Comparison of ENCODE assay signal across 9 mouse cellular contexts in genomic region chr8:84147324-84147766, GRCm38 (mm10). TPM values are rescaled to one million over a fixed set of nuclear protein-coding genes. Genes with fewer than 3 reads are reported as not detected.
DNase-seq lines count a peak whose midpoint lies in the region; ATAC-seq and TF ChIP-seq lines count a peak whose summit lies in the region.
"Had no signal": no experiment of that assay in that cellular context is flagged by ENCODE, and none has a peak within 500 bp of the region (broad histone marks: within the 10 kb centered on the region; RNA-seq: fewer than 3 reads in every experiment).

No protein-coding gene starts in this region.

- peak overlapping the region; percentile 81 for H3K27ac ChIP-seq in heart, adult 2 months
- H3K27ac ChIP-seq in hindbrain, embryonic 10.5 days: peak overlapping the region; percentile 90
- H3K27ac ChIP-seq in midbrain, embryonic 15.5 days: peak overlapping the region; percentile 61

- H3K36me3 ChIP-seq in heart, adult 2 months (ENCODE audit: control insufficient read depth, insufficient read depth, low read length): no peaks in the 10 kb centered on the region
- H3K36me3 ChIP-seq in hindbrain, embryonic 10.5 days: peaks cover 36% of the 10 kb centered on the region
- H3K36me3 ChIP-seq in midbrain, embryonic 15.5 days (replicated peaks): peaks cover 21% of the 10 kb centered on the region

- no peaks in the 10 kb centered on the region for H3K79me2 ChIP-seq in heart, adult 2 months (replicated peaks; ENCODE audit: control insufficient read depth, insufficient read depth, low read length)

- ATAC-seq in midbrain, embryonic 15.5 days (replicated peaks): peak; percentile 83

- 7% methylated on average over 14 of the region's 14 CpGs for WGBS in heart, adult 2 months
- WGBS in hindbrain, embryonic 10.5 days: 4% methylated on average over 14 of the region's 14 CpGs
- WGBS in midbrain, embryonic 15.5 days: 5% methylated on average over 14 of the region's 14 CpGs

- no peak for TF ChIP-seq EP300 in heart, adult 2 months (IDR thresholded peaks at IDR 0.05; ENCODE audit: insufficient read depth, low read depth, low read length)

- intact Hi-C loops in heart, adult 2 months (cut with DNase I): loop anchor here (1.0 to 5.0 kb wide), 2 partner anchors 43 to 80 kb away; partner anchors contain the start of genes Dcaf15, Gm10643 and Rfx1
- intact Hi-C loops in heart, postnatal 25 days (cut with DNase I): loop anchor here (2.0 to 5.0 kb wide), 2 partner anchors 43 to 80 kb away; partner anchors contain the start of genes Dcaf15, Gm10643 and Rfx1

- H3K4me3 ChIP-seq in heart, adult 2 months: peak overlapping the region; percentile 75
- peak overlapping the region; percentile 84 for H3K4me3 ChIP-seq in hindbrain, embryonic 10.5 days
- H3K4me3 ChIP-seq in midbrain, embryonic 15.5 days: peak overlapping the region; percentile 72

- peak overlapping the region; percentile 80 for H3K4me2 ChIP-seq in midbrain, embryonic 15.5 days

- no peak for TF ChIP-seq CTCF in heart, adult 2 months (IDR thresholded peaks at IDR 0.05)

- H3K9ac ChIP-seq in heart, adult 2 months (ENCODE audit: low read depth, low read length): peak overlapping the region; percentile 79
- H3K9ac ChIP-seq in midbrain, embryonic 15.5 days: peak overlapping the region; percentile 78

- no peaks in the 10 kb centered on the region for H3K27me3 ChIP-seq in heart, adult 2 months (ENCODE audit: control insufficient read depth, insufficient read depth, low read length)
- peaks cover 5% of the 10 kb centered on the region; the same call in 1 of the 2 replicates for H3K27me3 ChIP-seq in hindbrain, embryonic 10.5 days (ENCODE audit: insufficient read depth, poor library complexity, severe bottlenecking)
- H3K27me3 ChIP-seq in midbrain, embryonic 15.5 days (replicated peaks): no peaks in the 10 kb centered on the region

- peaks cover 6% of the 10 kb centered on the region for H3K4me1 ChIP-seq in heart, adult 2 months (ENCODE audit: control insufficient read depth, insufficient read depth, low read length)
- peaks cover 32% of the 10 kb centered on the region for H3K4me1 ChIP-seq in hindbrain, embryonic 10.5 days (replicated peaks)
- H3K4me1 ChIP-seq in midbrain, embryonic 15.5 days: peaks cover 27% of the 10 kb centered on the region

- no peak for TF ChIP-seq POLR2A in heart, adult 2 months (IDR thresholded peaks at IDR 0.05; ENCODE audit: insufficient read depth, low read depth, low read length)

- no peak for DNase-seq in heart, adult 2 months
- no peak for DNase-seq in heart, postnatal 25 days (ENCODE audit: low spot score)
- DNase-seq in ZHBTc4 (ENCODE audit: low read depth, low spot score) (peak; percentile 31), liver (peak; percentile 44)
- no peak for DNase-seq in hindbrain, embryonic 10.5 days (ENCODE audit: low spot score)
- no peak for DNase-seq in layer of hippocampus, postnatal 14 days (ENCODE audit: low spot score in 2 of 2)
- no peak for DNase-seq in gastrocnemius, postnatal 4 days (ENCODE audit: low spot score in 2 of 2)

- H3K9me3 ChIP-seq in hindbrain, embryonic 10.5 days: no peaks in the 10 kb centered on the region
- no peaks in the 10 kb centered on the region for H3K9me3 ChIP-seq in midbrain, embryonic 15.5 days

RNA-seq across cellular contexts. Expression of gene Cc2d1a, which starts 0.4 kb away (rescaled TPM):
- 10 to 100 TPM; 10.6 to 11.9 TPM for total RNA-seq in heart, adult 2 months (2021)
- polyA plus RNA-seq in heart, adult 2 months (2012; rRNA removed): 10.2 and 11.2 TPM in 2 replicates
- total RNA-seq in heart, postnatal 25 days (2021): 10 to 100 TPM; 10.3 to 11.8 TPM
- 18.2 and 19.0 TPM in 2 replicates for polyA plus RNA-seq in hindbrain, embryonic 10.5 days (2016; fragmentation: Nextera tagmentation; extraction: Ambion mirVana)
- 52.5 and 53.3 TPM in 2 replicates for polyA plus RNA-seq in midbrain, embryonic 15.5 days (2015; fragmentation: Nextera tagmentation; extraction: Ambion mirVana)
- 10 to 100 TPM; 46.9 to 53.9 TPM for total RNA-seq in layer of hippocampus, postnatal 14 days (2021)
- 10 to 100 TPM; 18.2 to 21.8 TPM for total RNA-seq in gastrocnemius, postnatal 4 days (2021)

RNA-seq across cellular contexts. Expression of gene 4930432K21Rik, which starts 0.5 kb away (rescaled TPM):
- under 1 TPM; 0.26 to 0.30 TPM for total RNA-seq in heart, adult 2 months (2021)
- polyA plus RNA-seq in heart, adult 2 months (2012; rRNA removed): 0.29 and 0.55 TPM in 2 replicates
- total RNA-seq in heart, postnatal 25 days (2021): under 1 TPM; 0.10 to 0.28 TPM
- 2.1 TPM in 2 replicates for polyA plus RNA-seq in hindbrain, embryonic 10.5 days (2016; fragmentation: Nextera tagmentation; extraction: Ambion mirVana)
- polyA plus RNA-seq in midbrain, embryonic 15.5 days (2015; fragmentation: Nextera tagmentation; extraction: Ambion mirVana): 2.5 and 2.9 TPM in 2 replicates
- total RNA-seq in layer of hippocampus, postnatal 14 days (2021): 1 to 10 TPM; 1.1 TPM
- total RNA-seq in gastrocnemius, postnatal 4 days (2021): 1 to 10 TPM; 1.4 to 1.9 TPM

RNA-seq across cellular contexts. Expression of gene Podnl1, which starts 21.6 kb away (rescaled TPM):
- total RNA-seq in heart, adult 2 months (2021): not detected
- polyA plus RNA-seq in heart, adult 2 months (2012; rRNA removed): 0.20 and 0.23 TPM in 2 replicates
- total RNA-seq in heart, postnatal 25 days (2021): not detected
- polyA plus RNA-seq in hindbrain, embryonic 10.5 days (2016; fragmentation: Nextera tagmentation; extraction: Ambion mirVana): 0.13 TPM in 1 of 2 replicates, not detected in the other
- 0.68 and 0.73 TPM in 2 replicates for polyA plus RNA-seq in midbrain, embryonic 15.5 days (2015; fragmentation: Nextera tagmentation; extraction: Ambion mirVana)
- not detected for total RNA-seq in layer of hippocampus, postnatal 14 days (2021)
- not detected for total RNA-seq in gastrocnemius, postnatal 4 days (2021)
- total RNA-seq: left cerebral cortex, postnatal 14 days had no signal

RNA-seq across cellular contexts. Expression of gene Nanos3, which starts 37.7 kb away (rescaled TPM):
- total RNA-seq in heart, adult 2 months (2021): 1 to 10 TPM in 1 of 2 experiments, not detected in 1; 1.9 TPM
- polyA plus RNA-seq in heart, adult 2 months (2012; rRNA removed): 0.61 TPM in 1 of 2 replicates, not detected in the other
- total RNA-seq in heart, postnatal 25 days (2021): 1 to 10 TPM in 1 of 2 experiments, under 1 TPM in 1; 0.73 to 1.4 TPM
- 2.5 and 6.8 TPM in 2 replicates for polyA plus RNA-seq in hindbrain, embryonic 10.5 days (2016; fragmentation: Nextera tagmentation; extraction: Ambion mirVana)
- polyA plus RNA-seq in midbrain, embryonic 15.5 days (2015; fragmentation: Nextera tagmentation; extraction: Ambion mirVana): 8.1 and 8.5 TPM in 2 replicates
- total RNA-seq in layer of hippocampus, postnatal 14 days (2021): 1 to 10 TPM; 3.8 to 4.4 TPM
- 1 to 10 TPM; 2.5 to 3.3 TPM for total RNA-seq in gastrocnemius, postnatal 4 days (2021)

RNA-seq across cellular contexts. Expression of gene Dcaf15, which starts 42.8 kb away (rescaled TPM):
- total RNA-seq in heart, adult 2 months (2021): 1 to 10 TPM; 5.9 to 7.6 TPM
- 17.0 and 18.4 TPM in 2 replicates for polyA plus RNA-seq in heart, adult 2 months (2012; rRNA removed)
- total RNA-seq in heart, postnatal 25 days (2021): 1 to 10 TPM; 5.9 to 7.2 TPM
- 16.7 and 19.2 TPM in 2 replicates for polyA plus RNA-seq in hindbrain, embryonic 10.5 days (2016; fragmentation: Nextera tagmentation; extraction: Ambion mirVana)
- polyA plus RNA-seq in midbrain, embryonic 15.5 days (2015; fragmentation: Nextera tagmentation; extraction: Ambion mirVana): 25.8 and 26.3 TPM in 2 replicates
- 10 to 100 TPM; 20.5 to 21.9 TPM for total RNA-seq in layer of hippocampus, postnatal 14 days (2021)
- 10 to 100 TPM; 15.6 to 17.5 TPM for total RNA-seq in gastrocnemius, postnatal 4 days (2021)

Comparison
In these comparisons a context has a peak if more than half of its experiments do, and no peak if none do; other contexts are left out.
1. DNase-seq: peak in ZHBTc4 (single experiment) and liver (single experiment); none in heart, adult 2 months (0 of 2), heart, postnatal 25 days (single experiment), hindbrain, embryonic 10.5 days (single experiment), layer of hippocampus, postnatal 14 days (0 of 2) and gastrocnemius, postnatal 4 days (0 of 2).
2. Peak in every context shown above with its lines, with median percentiles within 50 percentile points of each other: H3K27ac ChIP-seq and H3K4me3 ChIP-seq.